Mouse (Mus musculus): ENCODE measurements around the gene Vmn2r71.

Gene Vmn2r71

DNA sequence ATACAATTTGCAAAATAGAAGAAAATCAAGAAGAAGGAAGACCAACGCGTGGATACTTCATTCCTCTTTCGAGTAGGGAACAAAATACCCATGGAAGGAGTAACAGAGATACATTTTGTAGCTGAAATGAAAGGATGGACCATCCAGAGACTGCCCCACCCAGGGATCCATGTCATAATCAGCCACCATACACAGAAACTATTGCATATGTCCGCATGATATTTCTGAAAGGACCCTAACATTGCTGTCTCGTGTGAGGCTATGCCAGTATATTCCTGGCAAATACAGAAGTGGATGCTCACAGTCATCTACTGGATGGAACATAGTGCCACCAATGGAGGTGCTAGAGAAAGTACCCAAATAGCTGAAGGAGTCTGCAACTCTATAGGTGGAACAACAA is at the start of gene Vmn2r71:
Gene Vmn2r71 (plus strand): TSS at position 301 of the 400 bp plus-strand sequence.
- DNase-seq (ENCODE audit: low spot score in 2 of 2) = no peak

DNA sequence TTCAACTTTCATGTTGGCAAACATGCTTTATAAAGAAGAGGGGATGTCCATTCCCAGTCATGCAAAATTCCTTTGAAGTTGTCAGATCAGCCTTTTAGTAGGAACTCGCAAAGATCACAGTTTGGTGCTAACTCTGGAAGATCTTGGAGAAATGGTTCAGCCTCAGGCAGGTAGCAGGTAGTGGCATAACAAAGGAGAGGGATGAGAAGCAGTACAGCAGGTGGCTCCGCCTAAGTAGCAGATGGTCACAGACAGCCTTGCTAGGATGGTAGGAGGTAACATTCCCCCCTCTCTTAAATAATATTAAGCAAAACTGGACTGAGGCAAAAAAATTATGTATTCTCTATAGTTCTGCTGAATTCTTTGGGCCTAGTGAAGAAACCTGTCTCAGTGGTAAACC is 20.8 kb upstream of the Vmn2r71 start:
- DNase-seq (ENCODE audit: low spot score in 2 of 2) = no peak

DNA sequence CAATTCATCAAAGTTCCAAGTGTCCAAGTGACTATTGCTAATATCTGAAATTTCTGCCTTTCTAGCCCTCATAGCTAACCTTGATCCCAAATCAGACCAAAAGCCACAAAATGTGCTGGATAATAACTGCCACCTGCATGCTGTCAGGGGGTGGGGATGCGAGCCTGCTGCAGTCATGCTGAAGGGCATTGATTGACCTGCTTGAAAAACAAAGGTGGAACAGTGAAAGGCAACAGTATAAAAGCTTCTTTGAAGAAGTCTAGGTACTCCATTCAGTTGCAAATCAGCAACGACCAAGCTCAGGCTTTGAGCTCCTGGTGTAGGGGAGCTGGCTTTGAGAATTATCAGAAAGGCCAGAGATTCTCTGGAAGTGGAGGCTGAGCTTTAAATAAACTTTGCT is 19.8 kb upstream of the Vmn2r71 start:
- DNase-seq (ENCODE audit: low spot score in 2 of 2) = no peak

DNA sequence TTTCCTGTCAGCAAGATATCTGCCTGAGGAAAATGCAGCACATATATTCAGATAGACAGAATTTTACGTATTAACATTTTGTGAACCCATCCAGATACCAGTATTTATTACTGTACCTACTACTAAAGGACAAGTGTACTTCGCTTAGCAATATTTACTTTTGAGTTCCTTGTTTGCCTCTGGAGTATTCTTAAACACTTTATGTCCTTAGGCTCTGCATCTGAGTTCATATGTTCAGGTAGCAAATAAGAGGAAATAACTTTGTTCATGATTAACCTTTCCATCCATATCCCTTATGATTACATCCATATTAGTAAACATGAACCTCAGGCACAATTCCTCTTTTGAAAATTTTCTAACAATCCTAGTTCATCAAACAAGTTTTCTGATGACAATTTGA is 6.2 kb downstream of the Vmn2r71 start, which contains the start of gene Vmn2r70:
Gene Vmn2r70 (minus strand): TSS at position 101 of the 400 bp plus-strand sequence.
- DNase-seq (ENCODE audit: low spot score in 2 of 2) = no peak

Measured in urinary bladder, adult 18-20 months (tissue).